Comparison of ENCODE assay signal across 12 mouse cellular contexts in genomic region chr19:56983757-56984156, GRCm38 (mm10). TPM values are rescaled to one million over a fixed set of nuclear protein-coding genes. Genes with fewer than 3 reads are reported as not detected.
A peak's percentile ranks its signal among the peaks of the same experiment; 100 is the strongest.
DNase-seq lines count a peak whose midpoint lies in the region; ATAC-seq and TF ChIP-seq lines count a peak whose summit lies in the region.
"Had no signal": no experiment of that assay in that cellular context is flagged by ENCODE, and none has a peak within 500 bp of the region (broad histone marks: within the 10 kb centered on the region; RNA-seq: fewer than 3 reads in every experiment).

No protein-coding gene starts in this region.

- H3K79me2 ChIP-seq in heart, adult 2 months (replicated peaks; ENCODE audit: control insufficient read depth, insufficient read depth, low read length): no peaks in the 10 kb centered on the region

- no peak for TF ChIP-seq EP300 in heart, adult 2 months (IDR thresholded peaks at IDR 0.05; ENCODE audit: insufficient read depth, low read depth, low read length)

- peak overlapping the region; percentile 8 for H3K27ac ChIP-seq in heart, adult 2 months
- H3K27ac ChIP-seq in kidney, postnatal 0 days: peak overlapping the region; percentile 31; the same call in 1 of the 2 replicates
- H3K27ac ChIP-seq in embryonic facial prominence, embryonic 14.5 days (replicated peaks; ENCODE audit: low read depth, low read length): peak overlapping the region; percentile 49; the same call in 1 of the 2 replicates
- H3K27ac ChIP-seq in intestine, embryonic 16.5 days (ENCODE audit: low read length): peak overlapping the region; percentile 68
- H3K27ac ChIP-seq: hindbrain, embryonic 15.5 days had no signal

- no peaks in the 10 kb centered on the region for H3K36me3 ChIP-seq in heart, adult 2 months (ENCODE audit: control insufficient read depth, insufficient read depth, low read length)
- H3K36me3 ChIP-seq in kidney, postnatal 0 days (ENCODE audit: insufficient read depth, low read length): no peaks in the 10 kb centered on the region
- no peaks in the 10 kb centered on the region for H3K36me3 ChIP-seq in embryonic facial prominence, embryonic 14.5 days (ENCODE audit: control insufficient read depth, insufficient read depth, low read length)
- H3K36me3 ChIP-seq in intestine, embryonic 16.5 days (ENCODE audit: control insufficient read depth, insufficient read depth, low read length): no peaks in the 10 kb centered on the region
- H3K36me3 ChIP-seq: hindbrain, embryonic 15.5 days had no signal

- no peak overlapping the region for H3K9ac ChIP-seq in heart, adult 2 months (ENCODE audit: low read depth, low read length)
- H3K9ac ChIP-seq in kidney, postnatal 0 days (ENCODE audit: low read depth, low read length): no peak overlapping the region
- H3K9ac ChIP-seq in embryonic facial prominence, embryonic 14.5 days (ENCODE audit: low read depth, low read length): no peak overlapping the region
- no peak overlapping the region for H3K9ac ChIP-seq in intestine, embryonic 16.5 days (ENCODE audit: low read depth, low read length)
- H3K9ac ChIP-seq: hindbrain, embryonic 15.5 days had no signal

- H3K9me3 ChIP-seq in kidney, postnatal 0 days (replicated peaks; ENCODE audit: low read length): no peaks in the 10 kb centered on the region
- H3K9me3 ChIP-seq in embryonic facial prominence, embryonic 14.5 days (ENCODE audit: control insufficient read depth, low read length): no peaks in the 10 kb centered on the region
- H3K9me3 ChIP-seq in intestine, embryonic 16.5 days (ENCODE audit: control insufficient read depth, low read length): no peaks in the 10 kb centered on the region
- H3K9me3 ChIP-seq: hindbrain, embryonic 15.5 days had no signal

- no peaks in the 10 kb centered on the region for H3K4me1 ChIP-seq in heart, adult 2 months (ENCODE audit: control insufficient read depth, insufficient read depth, low read length)
- peaks cover 8% of the 10 kb centered on the region for H3K4me1 ChIP-seq in kidney, postnatal 0 days (replicated peaks; ENCODE audit: insufficient read depth, low read length)
- H3K4me1 ChIP-seq in embryonic facial prominence, embryonic 14.5 days (ENCODE audit: control insufficient read depth, insufficient read depth, low read length): peaks cover 14% of the 10 kb centered on the region
- peaks cover 34% of the 10 kb centered on the region for H3K4me1 ChIP-seq in intestine, embryonic 16.5 days (ENCODE audit: control insufficient read depth, insufficient read depth, low read length)

- H3K4me3 ChIP-seq in heart, adult 2 months: no peak overlapping the region
- no peak overlapping the region for H3K4me3 ChIP-seq in kidney, postnatal 0 days (replicated peaks; ENCODE audit: low read depth, low read length)
- H3K4me3 ChIP-seq in embryonic facial prominence, embryonic 14.5 days (ENCODE audit: low read depth, low read length): no peak overlapping the region
- no peak overlapping the region for H3K4me3 ChIP-seq in intestine, embryonic 16.5 days (ENCODE audit: low read length)
- H3K4me3 ChIP-seq: hindbrain, embryonic 15.5 days had no signal

- TF ChIP-seq POLR2A in heart, adult 2 months (IDR thresholded peaks at IDR 0.05; ENCODE audit: insufficient read depth, low read depth, low read length): no peak

- DNase-seq in heart, adult 2 months: peak in 1 of 2 experiments; percentile 22
- DNase-seq in heart, postnatal 36 days: no peak
- DNase-seq in kidney, postnatal 0 days (ENCODE audit: low spot score): no peak
- DNase-seq in kidney, adult 11 months: no peak
- DNase-seq in embryonic facial prominence, embryonic 14.5 days (ENCODE audit: low spot score): no peak
- DNase-seq in cerebellum, adult 11-12 months: no peak
- no peak for DNase-seq in frontal cortex, postnatal 10 days (ENCODE audit: low spot score in 2 of 2)
- DNase-seq: liver; lung, adult 2 months had no signal

- H3K27me3 ChIP-seq in heart, adult 2 months (ENCODE audit: control insufficient read depth, insufficient read depth, low read length): no peaks in the 10 kb centered on the region
- H3K27me3 ChIP-seq in kidney, postnatal 0 days (ENCODE audit: insufficient read depth, low read length): no peaks in the 10 kb centered on the region
- H3K27me3 ChIP-seq in embryonic facial prominence, embryonic 14.5 days (replicated peaks; ENCODE audit: control insufficient read depth, insufficient read depth, low read length): no peaks in the 10 kb centered on the region
- no peaks in the 10 kb centered on the region for H3K27me3 ChIP-seq in intestine, embryonic 16.5 days (replicated peaks; ENCODE audit: control insufficient read depth, insufficient read depth, low read length)
- H3K27me3 ChIP-seq: hindbrain, embryonic 15.5 days; Patski had no signal

- ATAC-seq in kidney, postnatal 0 days (replicated peaks; ENCODE audit: low FRiP score, low read depth): no peak
- no peak for ATAC-seq in embryonic facial prominence, embryonic 14.5 days (ENCODE audit: low read depth)
- no peak for ATAC-seq in intestine, embryonic 16.5 days
- ATAC-seq: Patski had no signal

- no peak overlapping the region for H3K4me2 ChIP-seq in kidney, postnatal 0 days (ENCODE audit: low read length)
- no peak overlapping the region for H3K4me2 ChIP-seq in embryonic facial prominence, embryonic 14.5 days (ENCODE audit: low read depth, low read length)
- no peak overlapping the region for H3K4me2 ChIP-seq in intestine, embryonic 16.5 days (ENCODE audit: low read depth, low read length)
- H3K4me2 ChIP-seq: hindbrain, embryonic 15.5 days had no signal

- no peak for TF ChIP-seq CTCF in heart, adult 2 months (IDR thresholded peaks at IDR 0.05)
- no peak for TF ChIP-seq CTCF in kidney, postnatal 0 days (IDR thresholded peaks at IDR 0.05; ENCODE audit: low read depth)

- intact Hi-C loops in heart, adult 2 months (cut with DNase I): no loop called here
- intact Hi-C loops in heart, postnatal 36 days (cut with DNase I): no loop called here

- WGBS in heart, adult 2 months: 56% methylated on average over 10 of the region's 10 CpGs
- WGBS in kidney, postnatal 0 days: 51% methylated on average over 10 of the region's 10 CpGs
- WGBS in embryonic facial prominence, embryonic 14.5 days: 56% methylated on average over 10 of the region's 10 CpGs
- 57% methylated on average over 10 of the region's 10 CpGs for WGBS in intestine, embryonic 16.5 days

RNA-seq across cellular contexts. Expression of gene Afap1l2, which starts 24.3 kb away (rescaled TPM):
- 1 to 10 TPM; 3.6 TPM for total RNA-seq in heart, adult 2 months (2021)
- polyA plus RNA-seq in heart, adult 2 months (2012; rRNA removed): 1.8 and 2.9 TPM in 2 replicates
- 1 to 10 TPM; 4.6 to 4.9 TPM for total RNA-seq in heart, postnatal 36 days (2021)
- polyA plus RNA-seq in kidney, postnatal 0 days (2015; fragmentation: Nextera tagmentation; extraction: Ambion mirVana): 21.3 and 22.0 TPM in 2 replicates
- polyA plus RNA-seq in embryonic facial prominence, embryonic 14.5 days (2014; fragmentation: Nextera tagmentation; extraction: Ambion mirVana): 10.8 and 11.5 TPM in 2 replicates
- 16.5 and 16.9 TPM in 2 replicates for polyA plus RNA-seq in intestine, embryonic 16.5 days (2015; fragmentation: Nextera tagmentation; extraction: Ambion mirVana)

Comparison
In these comparisons a context has a peak if more than half of its experiments do, and no peak if none do; other contexts are left out.
1. H3K27ac ChIP-seq: peak in every context shown above with its lines; median percentile 68 in intestine, embryonic 16.5 days; 49 in embryonic facial prominence, embryonic 14.5 days; 31 in kidney, postnatal 0 days; 8 in heart, adult 2 months.